Mouse (Mus musculus): ENCODE measurements around the gene Sox5.

Sox5 gene

GRCm38 (mm10) chr6:144485578-144485977 lies 296.2 kb downstream of the Sox5 start:
- DNase-seq (ENCODE audit: extremely low spot score), result no peak

DNA sequence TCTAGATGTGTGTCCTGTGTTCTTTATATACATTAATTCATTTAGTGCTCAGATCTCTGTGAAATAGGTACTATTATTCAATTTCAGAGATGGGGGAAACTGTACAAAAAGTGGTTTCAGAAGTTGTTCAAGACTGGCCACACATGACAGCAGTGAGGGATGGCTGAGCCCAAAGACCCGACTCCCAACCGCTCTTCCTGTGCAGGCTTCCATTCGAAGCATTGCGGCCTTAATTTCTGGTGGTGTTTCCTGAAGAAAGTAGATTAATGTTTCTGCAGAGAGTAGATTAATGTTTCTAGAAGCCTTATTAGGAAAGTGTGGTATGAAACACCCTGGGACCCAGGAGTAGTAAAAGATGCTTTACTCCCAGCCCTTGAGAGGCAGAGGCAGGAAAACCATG lies 298.6 kb downstream of the Sox5 start:
- no peak for DNase-seq (ENCODE audit: extremely low spot score)

GRCm38 (mm10) chr6:144480648-144481528 lies 300.9 kb downstream of the Sox5 start:
- DNase-seq (ENCODE audit: extremely low spot score), result peak; percentile 61

DNA sequence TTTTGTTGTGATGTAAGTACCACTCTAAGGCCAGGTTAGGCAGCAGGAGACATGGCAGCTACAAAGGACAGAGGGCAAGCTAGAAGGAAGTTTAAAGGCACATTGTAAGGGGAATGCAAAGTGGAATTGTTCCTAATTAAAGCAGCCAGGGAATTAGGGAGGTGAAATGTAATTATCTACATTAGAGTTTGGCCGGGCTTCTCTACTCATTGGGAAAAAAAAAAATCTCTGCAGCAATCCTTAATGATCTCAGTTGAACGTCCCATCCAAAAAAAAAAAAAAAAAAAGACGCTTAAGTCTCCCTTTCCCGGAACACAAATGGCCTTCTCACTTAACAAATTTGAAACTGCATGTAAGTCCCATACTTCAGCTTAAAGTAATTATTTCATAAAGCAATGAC lies 301.9 kb downstream of the Sox5 start:
- no peak for DNase-seq (ENCODE audit: extremely low spot score)

DNA sequence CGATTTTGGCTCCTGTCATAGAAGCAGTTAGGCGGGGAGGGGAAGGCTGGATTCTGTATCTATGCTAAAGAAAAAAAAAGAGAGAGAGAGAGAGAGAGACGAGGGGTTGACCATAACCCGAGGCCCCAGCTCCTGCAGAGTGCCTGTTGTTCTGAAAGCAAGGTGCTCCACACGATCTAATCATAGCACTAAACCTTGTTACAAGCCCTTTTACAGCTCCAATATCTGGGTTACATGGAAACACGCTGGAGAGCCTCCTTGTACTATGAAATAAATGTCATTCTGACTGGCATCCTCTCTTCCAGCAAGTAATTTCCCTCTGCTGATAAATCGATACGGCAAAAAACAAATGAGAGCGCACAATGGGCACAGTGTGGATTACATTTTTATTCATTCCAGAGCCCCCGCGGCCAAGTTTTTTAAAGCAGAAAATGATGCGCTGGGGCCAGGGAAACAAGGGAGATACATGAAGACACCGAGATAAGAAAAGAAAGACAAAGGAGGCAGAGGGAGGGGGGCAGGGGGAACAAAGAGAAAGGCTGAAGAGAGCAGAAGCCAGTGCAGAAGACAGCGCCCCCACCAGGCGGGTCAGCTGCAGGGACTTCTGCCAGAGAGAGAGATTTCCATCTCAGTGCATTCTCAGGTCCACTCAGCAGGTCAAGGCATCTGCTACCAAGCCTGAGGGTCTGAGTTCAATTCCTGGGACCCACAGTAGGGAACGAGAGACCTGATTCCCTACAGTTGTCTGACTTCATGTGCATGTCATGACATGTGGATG lies 304.3 kb downstream of the Sox5 start:
- DNase-seq (ENCODE audit: extremely low spot score), result no peak

DNA sequence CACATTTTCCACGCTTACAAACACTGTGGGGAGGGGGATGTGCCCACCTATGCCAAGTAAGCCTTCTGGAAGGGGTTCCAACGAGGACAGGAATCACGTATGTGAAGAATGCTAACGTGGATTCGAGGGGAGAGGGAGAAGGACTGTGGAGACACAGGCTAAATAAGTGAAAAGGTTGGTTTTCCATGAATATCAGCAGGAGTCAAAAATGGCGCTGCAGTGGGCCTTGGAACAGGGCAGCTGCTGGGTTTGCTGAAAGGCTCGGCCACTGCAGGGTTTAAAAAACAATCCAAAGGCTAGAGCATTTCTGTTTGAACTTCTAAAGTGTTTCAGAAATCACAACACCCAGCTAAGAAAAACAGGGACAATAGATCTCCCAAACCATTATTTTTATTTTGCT lies 308.3 kb downstream of the Sox5 start:
- no peak for DNase-seq (ENCODE audit: extremely low spot score)

GRCm38 (mm10) chr6:144472089-144472900 lies 309.5 kb downstream of the Sox5 start:
- no peak for DNase-seq (ENCODE audit: extremely low spot score)

DNA sequence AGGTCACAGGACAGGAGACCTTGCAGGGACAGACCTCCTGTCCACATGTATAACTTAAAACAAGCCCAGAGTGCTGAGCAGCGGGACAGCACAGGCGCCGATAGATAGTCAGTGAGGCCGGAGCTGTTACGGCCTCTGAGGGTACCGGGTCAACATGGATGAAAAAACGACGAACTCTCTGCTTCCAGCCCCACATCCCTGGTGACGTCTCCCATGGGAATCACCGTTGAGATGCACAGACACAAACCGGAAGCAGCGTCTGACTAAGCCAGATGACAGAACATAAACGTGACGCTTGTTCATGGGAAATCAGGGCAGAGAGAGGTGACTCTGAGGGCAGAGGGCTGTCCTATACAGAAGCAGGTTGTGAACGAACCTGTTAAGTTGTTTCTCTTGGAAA lies 315.1 kb downstream of the Sox5 start:
- DNase-seq (ENCODE audit: extremely low spot score), result no peak

DNA sequence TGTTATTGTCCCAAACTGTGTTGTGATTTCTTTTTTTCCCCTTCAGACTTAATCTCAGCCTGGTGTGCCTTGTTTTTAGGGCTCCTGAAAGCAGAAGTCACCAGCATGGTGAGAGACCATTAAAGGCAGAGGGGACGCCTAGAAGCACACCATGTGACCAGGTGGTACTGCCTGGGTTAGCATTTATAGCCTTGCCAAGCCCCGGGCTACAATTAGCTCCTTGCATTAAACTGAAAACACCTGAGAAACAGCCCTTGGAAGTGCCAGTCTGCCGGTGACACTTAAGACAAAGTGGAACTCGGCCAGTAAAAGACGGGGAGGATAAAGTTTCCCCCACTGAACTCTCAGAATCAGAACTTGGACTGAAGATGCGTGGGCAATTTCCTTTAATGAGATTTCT lies 318.1 kb downstream of the Sox5 start:
- DNase-seq (ENCODE audit: extremely low spot score), result no peak

DNA sequence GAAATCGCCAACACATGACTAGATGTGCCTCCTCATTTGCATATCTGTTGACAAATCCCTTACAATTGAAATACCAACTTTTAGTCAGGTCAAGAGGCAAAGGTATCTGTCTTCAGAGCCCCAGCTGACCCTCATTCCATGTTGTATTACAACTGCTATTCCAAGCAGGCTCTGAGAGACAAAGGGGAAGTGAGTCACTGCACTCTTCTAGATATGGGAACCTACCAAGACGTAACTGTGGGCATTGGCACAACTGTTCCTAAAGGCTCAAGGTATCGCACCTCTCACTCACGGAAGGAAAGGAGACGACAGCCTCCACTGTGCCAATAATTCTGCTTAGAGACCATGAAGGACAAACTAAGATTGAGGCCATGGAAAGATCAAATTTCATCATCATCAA lies 318.5 kb downstream of the Sox5 start:
- no peak for DNase-seq (ENCODE audit: extremely low spot score)

- no peak for DNase-seq (ENCODE audit: extremely low spot score)
These were observed 322.3 kb downstream of the Sox5 start for GRCm38 (mm10) chr6:144459486-144459885.

DNA sequence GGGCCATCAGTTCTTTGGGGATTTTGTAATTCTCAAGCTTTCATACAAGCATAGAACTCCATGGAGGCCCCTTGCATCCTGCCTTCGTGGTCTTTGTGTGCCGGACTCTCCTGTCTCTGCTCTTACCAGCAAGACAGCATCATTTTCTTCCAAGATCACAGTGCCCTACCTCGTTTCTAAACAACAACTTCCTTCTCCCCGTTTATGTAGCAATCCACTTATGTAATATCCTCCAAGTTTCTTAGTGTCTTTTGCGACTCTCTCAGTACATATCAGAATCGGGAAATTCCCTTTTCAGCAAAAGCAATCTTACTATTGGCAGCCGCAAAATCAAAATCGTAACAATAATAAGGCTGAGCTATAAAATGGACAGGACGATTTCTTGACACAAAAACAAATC lies 324.3 kb downstream of the Sox5 start:
- DNase-seq (ENCODE audit: extremely low spot score), result no peak

GRCm38 (mm10) chr6:144454291-144455276 lies 327.2 kb downstream of the Sox5 start:
- peak; percentile 63 for DNase-seq (ENCODE audit: extremely low spot score)

DNA sequence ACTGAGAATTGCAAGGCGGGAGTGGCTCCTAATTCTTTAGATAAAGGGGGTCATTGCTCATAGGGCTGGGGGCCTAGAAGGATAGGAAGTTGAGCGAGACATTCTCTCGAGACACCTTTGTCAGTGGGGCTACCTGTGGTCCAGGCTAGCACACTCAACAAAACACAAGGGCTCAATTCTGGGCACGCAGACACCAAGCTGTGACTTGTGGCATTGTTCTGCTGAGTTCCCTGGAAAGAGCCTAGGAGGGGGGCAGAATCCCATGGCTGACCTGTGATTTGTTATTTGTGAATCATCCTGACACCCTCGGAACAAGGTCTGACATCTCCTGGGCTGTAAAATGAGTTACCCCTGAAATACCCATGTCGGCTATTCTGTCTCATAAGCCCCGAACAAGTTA lies 328.2 kb downstream of the Sox5 start:
- no peak for DNase-seq (ENCODE audit: extremely low spot score)

- no peak for DNase-seq (ENCODE audit: extremely low spot score)
These were observed 328.6 kb downstream of the Sox5 start for GRCm38 (mm10) chr6:144453147-144453546.

- DNase-seq (ENCODE audit: extremely low spot score), result no peak
These were observed 329.4 kb downstream of the Sox5 start for GRCm38 (mm10) chr6:144452200-144452977.

DNA sequence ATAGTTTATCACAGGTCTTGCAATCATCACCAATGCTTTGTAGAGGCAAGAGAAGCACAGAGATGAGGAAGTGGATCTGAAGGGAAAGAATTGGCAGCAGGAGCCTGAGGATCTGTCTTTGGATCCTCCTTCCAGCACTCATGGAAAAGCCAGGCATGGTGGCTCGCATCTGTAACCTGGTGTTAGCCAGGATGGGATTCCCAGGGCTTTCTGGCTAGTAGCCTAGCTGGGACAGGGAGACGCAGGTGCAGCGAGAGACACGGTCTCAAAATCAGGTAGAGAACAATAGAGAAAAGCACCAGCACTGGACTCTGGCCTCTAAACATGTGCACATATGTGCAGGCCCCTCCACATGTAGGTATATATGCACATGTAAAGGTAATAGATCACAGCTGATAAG lies 330.1 kb downstream of the Sox5 start:
- DNase-seq (ENCODE audit: extremely low spot score), result no peak

GRCm38 (mm10) chr6:144445761-144446373 lies 335.9 kb downstream of the Sox5 start:
- DNase-seq (ENCODE audit: extremely low spot score), result no peak

DNA sequence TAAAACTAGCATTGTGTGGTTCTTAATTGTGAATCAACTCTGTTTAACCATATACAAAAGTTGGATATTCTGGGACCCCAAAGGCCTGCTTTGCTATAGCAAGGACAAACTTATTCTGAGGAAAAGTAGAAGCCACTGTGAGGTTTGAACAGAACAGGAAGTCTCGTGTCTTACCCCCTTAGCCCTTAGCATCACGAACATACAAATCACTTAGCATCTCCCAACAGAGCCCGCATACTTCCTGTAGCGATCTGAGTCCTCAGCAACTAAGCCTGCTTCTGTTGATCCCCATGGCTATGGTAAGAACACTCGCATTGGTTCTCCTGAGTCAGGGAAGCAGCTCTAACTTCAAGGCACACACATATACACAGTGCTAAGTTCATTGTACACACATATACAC lies 337.4 kb downstream of the Sox5 start:
- DNase-seq (ENCODE audit: extremely low spot score), result no peak

GRCm38 (mm10) chr6:144443681-144444080 lies 338.1 kb downstream of the Sox5 start:
- DNase-seq (ENCODE audit: extremely low spot score), result no peak
